Mouse (Mus musculus) heart, embryonic 13.5 days (tissue): ENCODE measurements around the gene Cdk18. TPM values are rescaled to one million over a fixed set of nuclear protein-coding genes. Genes with fewer than 3 reads are reported as not detected.

Experiments used
- ATAC-seq: fragments of 200-750 bp; cut with Nextera tagmentation; 2 replicates; pipeline ENCODE4 v1.8.0; 2017; ENCODE audit warnings: moderate TSS enrichment; ENCODE audit not compliant: insufficient number of reproducible peaks, low FRiP score, low TSS enrichment; ENCODE audit errors: extremely low read depth
- H3K27ac ChIP-seq: fragments of 300-500 bp; sonication (generic); replicated peaks from 2 replicates; pipeline ENCODE4 v1.5.1; 2015; ENCODE audit warnings: moderate library complexity, mild to moderate bottlenecking, inconsistent platforms
- H3K27me3 ChIP-seq: fragments of 300-500 bp; sonication (generic); replicated peaks from 2 replicates; pipeline ENCODE4 v1.6.1; 2015; ENCODE audit warnings: mild to moderate bottlenecking, inconsistent platforms
- H3K36me3 ChIP-seq: fragments of 300-500 bp; sonication (generic); 2 replicates; pipeline ENCODE4 v1.6.1; 2015; ENCODE audit warnings: mild to moderate bottlenecking, inconsistent platforms
- H3K4me1 ChIP-seq: fragments of 300-500 bp; sonication (generic); 2 replicates; pipeline ENCODE4 v1.6.1; 2015; ENCODE audit warnings: inconsistent platforms
- H3K4me2 ChIP-seq: fragments of 300-500 bp; sonication (generic); 2 replicates; pipeline ENCODE4 v1.6.1; 2015; ENCODE audit warnings: inconsistent platforms, mild to moderate bottlenecking, moderate library complexity
- H3K4me3 ChIP-seq: fragments of 300-500 bp; sonication (generic); 2 replicates; pipeline ENCODE4 v1.5.1; 2015; ENCODE audit warnings: moderate library complexity, mild to moderate bottlenecking, inconsistent platforms
- H3K9ac ChIP-seq: fragments of 300-500 bp; sonication (generic); 2 replicates; pipeline ENCODE4 v1.6.1; 2015; ENCODE audit warnings: inconsistent platforms, mild to moderate bottlenecking, moderate library complexity
- H3K9me3 ChIP-seq: fragments of 300-500 bp; sonication (generic); 2 replicates; pipeline ENCODE4 v1.6.1; 2016; ENCODE audit warnings: inconsistent platforms
- WGBS: fragments of 180-500 bp; shearing (Covaris S2); methylation state at CpG from one replicate; pipeline ENCODE4 v1.1.7; 2015; ENCODE audit warnings: mixed read lengths; 5-methylcytosine and 5-hydroxymethylcytosine counted together
- polyA plus RNA-seq: library from polyadenylated mRNA; unstranded; fragments of >200 nt; fragmentation: Nextera tagmentation; extraction: Ambion mirVana; gene quantifications from 2 replicates; pipeline ENCODE4 v1.2.1, GENCODE M21; 2015

Gene Cdk18
- polyA plus RNA-seq, 1 experiment from 2014 or later, result 2.4 TPM

DNA sequence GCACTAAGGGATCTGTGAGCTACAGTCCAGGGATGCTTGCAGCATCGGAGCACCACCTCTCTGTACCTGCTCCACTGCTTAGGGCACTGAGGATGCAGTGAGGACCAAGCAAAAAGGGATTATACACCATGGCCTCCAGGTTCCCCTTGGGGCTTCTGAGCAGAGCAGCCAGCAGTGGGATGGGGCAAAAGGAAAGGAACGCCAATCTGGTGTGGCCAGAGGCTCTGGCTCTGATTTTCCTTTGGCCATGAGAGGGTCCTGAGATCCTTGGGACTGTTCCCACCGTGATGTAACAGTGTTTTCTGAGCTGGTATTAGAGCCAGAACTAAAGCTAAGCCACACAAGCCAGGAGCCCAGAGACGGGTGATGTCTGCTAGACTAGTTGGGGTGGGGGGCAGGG lies 20.2 kb upstream of the Cdk18 start:
- H3K4me2 ChIP-seq, result no peak overlapping the region
- peaks cover 59% of the 10 kb centered on the region for H3K27me3 ChIP-seq
- H3K4me3 ChIP-seq, result no peak overlapping the region
- ATAC-seq, result no peak
- no peaks in the 10 kb centered on the region for H3K36me3 ChIP-seq
- 66% methylated on average over 4 of the region's 4 CpGs for WGBS
- H3K9me3 ChIP-seq, result no peaks in the 10 kb centered on the region
- H3K4me1 ChIP-seq, result peaks cover 10% of the 10 kb centered on the region; the same call in 1 of the 2 replicates
- H3K27ac ChIP-seq, result no peak overlapping the region
- H3K9ac ChIP-seq, result no peak overlapping the region

DNA sequence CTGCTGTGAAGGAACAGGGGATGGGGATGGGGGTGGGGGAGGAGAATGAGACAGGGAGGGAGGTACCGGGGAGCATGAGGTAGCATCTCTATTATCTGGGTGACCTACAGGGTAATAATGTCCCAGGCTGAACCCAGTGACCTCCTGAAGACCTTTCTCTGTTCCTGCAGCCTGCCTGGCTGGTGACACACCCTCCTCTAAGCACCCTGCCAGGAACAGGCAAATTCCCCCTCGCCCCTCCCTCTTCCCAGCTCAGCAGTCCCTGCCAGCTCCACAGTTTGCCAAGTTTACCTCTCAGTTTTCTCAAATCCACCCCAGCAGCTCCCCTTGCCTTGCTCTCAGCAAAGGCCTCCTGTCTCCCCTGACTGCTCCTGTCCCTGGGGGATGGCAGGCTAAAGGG lies 19.3 kb upstream of the Cdk18 start:
- 42% methylated on average over 2 of the region's 2 CpGs for WGBS
- Histone ChIP-seq H3K36me3 (no peaks in the 10 kb centered on the region), H3K4me2 (no peak overlapping the region), H3K27me3 (peaks cover 50% of the 10 kb centered on the region), H3K4me3 (no peak overlapping the region), H3K4me1 (peaks cover 13% of the 10 kb centered on the region), H3K9me3 (no peaks in the 10 kb centered on the region), H3K9ac (no peak overlapping the region), H3K27ac (no peak overlapping the region)
- ATAC-seq, result no peak

DNA sequence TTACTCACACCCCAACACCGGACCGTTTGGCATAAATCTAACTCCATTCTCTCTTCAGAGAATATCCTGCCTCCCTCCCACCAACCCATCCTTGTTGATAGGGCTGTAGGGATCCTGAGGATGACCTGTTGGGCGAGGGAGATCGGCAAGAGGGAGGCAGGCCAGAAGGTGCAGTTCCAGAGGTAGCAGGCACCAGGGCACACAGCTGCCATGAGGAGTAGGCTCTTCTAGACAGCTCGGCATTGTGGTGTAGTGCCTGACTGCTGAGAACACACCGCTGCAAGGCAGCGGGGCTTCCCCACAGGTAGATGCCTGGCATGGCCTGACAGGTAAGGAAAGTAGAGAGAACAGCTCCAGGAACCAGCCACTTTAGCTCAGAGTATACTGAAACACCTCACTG lies 18.3 kb upstream of the Cdk18 start:
- Histone ChIP-seq H3K4me1 (peaks cover 19% of the 10 kb centered on the region), H3K27ac (no peak overlapping the region), H3K4me3 (no peak overlapping the region), H3K9ac (no peak overlapping the region), H3K9me3 (no peaks in the 10 kb centered on the region), H3K36me3 (no peaks in the 10 kb centered on the region), H3K27me3 (peaks cover 42% of the 10 kb centered on the region), H3K4me2 (peak overlapping the region; percentile 53)
- 24% methylated on average over 7 of the region's 7 CpGs for WGBS
- ATAC-seq, result no peak

DNA sequence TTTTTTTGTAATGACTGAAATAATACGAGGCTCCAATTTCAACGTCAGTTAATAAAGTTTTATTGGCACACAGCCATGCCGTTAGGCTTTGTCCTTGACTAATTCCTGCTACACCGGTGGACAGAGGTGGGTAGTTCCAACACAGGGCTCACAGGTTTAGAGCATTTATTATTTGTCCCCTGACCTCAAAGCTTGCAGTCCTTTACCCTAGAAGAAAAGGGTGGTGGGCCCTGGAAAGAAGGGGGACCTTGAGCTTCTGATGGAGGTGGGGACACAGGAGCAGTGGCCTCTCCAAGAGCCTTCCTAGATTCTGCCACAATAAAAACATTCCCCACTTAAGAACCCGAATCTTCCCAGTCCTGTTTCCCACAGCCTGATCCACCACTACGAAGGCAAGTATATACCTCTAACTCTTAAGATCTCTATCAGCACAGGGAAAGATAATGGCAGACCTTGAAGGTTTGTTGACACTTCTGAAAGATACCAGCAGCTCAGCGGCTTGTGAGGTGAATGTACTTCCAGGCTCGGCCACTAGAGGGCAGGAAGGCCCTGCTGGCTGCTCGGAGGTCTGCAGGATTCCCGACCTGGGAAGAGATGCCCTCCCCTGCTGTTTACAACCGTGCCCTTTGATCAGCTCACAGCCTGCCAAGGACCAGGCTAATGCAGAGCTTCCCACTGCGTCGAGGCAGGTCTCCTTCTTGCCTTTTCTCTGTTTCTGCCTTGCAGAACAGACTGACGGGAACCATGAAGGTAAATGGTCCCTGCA lies 17.7 kb upstream of the Cdk18 start:
- WGBS, result 18% methylated on average over 14 of the region's 14 CpGs
- ATAC-seq, result no peak
- Histone ChIP-seq H3K36me3 (no peaks in the 10 kb centered on the region), H3K27ac (no peak overlapping the region), H3K4me2 (peak overlapping the region; percentile 53), H3K4me3 (no peak overlapping the region), H3K9ac (no peak overlapping the region), H3K4me1 (peaks cover 24% of the 10 kb centered on the region), H3K27me3 (peaks cover 42% of the 10 kb centered on the region), H3K9me3 (no peaks in the 10 kb centered on the region)

DNA sequence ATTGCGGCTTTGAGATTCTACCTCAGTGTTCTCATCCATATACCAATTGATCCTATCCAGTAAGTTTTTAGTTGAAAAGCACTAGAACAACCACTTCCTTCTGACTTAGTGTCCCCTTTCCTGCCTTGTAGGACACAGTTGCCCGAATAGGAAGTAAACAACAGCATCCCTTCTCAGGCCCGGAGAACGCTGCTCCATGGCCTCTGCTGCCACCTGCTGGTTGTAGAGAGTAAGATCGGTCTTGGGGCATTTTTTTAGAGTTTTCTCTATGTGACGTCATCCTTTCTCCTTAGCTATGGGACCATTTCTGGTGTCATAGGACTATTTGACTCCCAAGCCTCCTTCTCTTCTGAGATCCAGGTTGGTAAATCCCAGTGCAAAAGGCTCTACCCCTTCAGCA lies 16.3 kb upstream of the Cdk18 start:
- Histone ChIP-seq H3K36me3 (no peaks in the 10 kb centered on the region), H3K27me3 (peaks cover 33% of the 10 kb centered on the region), H3K9ac (no peak overlapping the region), H3K4me3 (no peak overlapping the region), H3K27ac (no peak overlapping the region), H3K4me1 (peaks cover 39% of the 10 kb centered on the region), H3K4me2 (0 out of 2 replicates have a peak overlapping the region, but pooled peaks have one; percentile 10), H3K9me3 (no peaks in the 10 kb centered on the region)
- ATAC-seq, result no peak
- 14% methylated on average over 6 of the region's 6 CpGs for WGBS

DNA sequence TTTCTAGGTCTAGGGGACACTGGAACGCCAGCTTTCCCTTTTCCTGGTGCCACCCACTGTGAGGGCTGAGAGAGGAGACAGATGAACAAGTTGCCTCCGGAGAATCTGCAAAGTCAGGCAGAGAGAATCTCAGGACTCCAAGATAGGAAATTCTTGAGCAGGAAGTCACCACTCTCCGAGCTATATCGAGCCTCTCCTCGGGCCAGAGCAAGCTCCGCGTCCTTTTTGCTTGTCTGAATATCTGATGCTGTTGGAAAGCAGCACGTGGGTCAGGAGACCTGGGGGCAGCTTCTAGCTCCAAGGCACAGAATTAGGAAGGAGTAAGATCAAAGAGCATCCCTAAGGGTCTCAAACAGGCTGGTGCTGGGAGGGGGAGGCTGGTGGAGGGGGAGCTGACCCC lies 14.2 kb upstream of the Cdk18 start:
- peaks cover 13% of the 10 kb centered on the region for H3K27me3 ChIP-seq
- 0 out of 2 replicates have a peak overlapping the region, but pooled peaks have one; percentile 2 for H3K27ac ChIP-seq
- ATAC-seq, result no peak
- 0 out of 2 replicates have a peak overlapping the region, but pooled peaks have one; percentile 7 for H3K4me2 ChIP-seq
- H3K4me1 ChIP-seq, result peaks cover 48% of the 10 kb centered on the region
- peak overlapping the region; percentile 55 for H3K9ac ChIP-seq
- no peaks in the 10 kb centered on the region for H3K9me3 ChIP-seq
- H3K36me3 ChIP-seq, result no peaks in the 10 kb centered on the region
- WGBS, result 4% methylated on average over 8 of the region's 8 CpGs
- no peak overlapping the region for H3K4me3 ChIP-seq

DNA sequence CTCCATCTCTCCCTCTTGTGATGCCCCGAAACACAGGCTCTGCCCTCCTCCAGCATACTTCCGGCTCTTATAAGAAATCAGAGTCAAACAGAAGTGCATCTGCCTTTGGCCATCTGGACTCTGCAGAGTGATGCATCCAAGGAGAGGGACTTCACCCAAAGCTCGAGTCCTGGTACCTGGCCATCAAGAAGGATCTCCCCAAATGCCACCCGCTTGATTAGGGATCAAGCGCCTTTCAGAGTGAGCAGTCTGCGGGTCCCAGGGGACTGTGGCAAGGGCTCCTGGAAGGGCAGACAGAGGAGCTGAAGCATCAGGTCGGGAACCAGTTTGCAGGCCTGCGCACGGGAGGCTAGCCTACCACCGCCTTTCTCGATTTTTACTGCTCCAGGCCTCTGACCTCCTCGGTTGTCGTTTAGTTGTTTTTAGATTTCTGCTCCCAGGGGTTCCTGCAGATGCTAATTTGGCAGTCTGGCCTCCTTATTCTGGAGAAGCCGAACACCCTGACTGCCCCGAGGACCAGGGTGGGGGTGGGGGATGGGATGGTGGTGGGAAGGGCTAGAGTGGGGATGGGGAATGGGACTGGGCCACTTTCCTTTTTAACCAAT lies 13.7 kb upstream of the Cdk18 start:
- Histone ChIP-seq H3K27ac (no peak overlapping the region), H3K4me2 (no peak overlapping the region), H3K36me3 (no peaks in the 10 kb centered on the region), H3K4me3 (no peak overlapping the region), H3K27me3 (peaks cover 8% of the 10 kb centered on the region), H3K4me1 (peaks cover 47% of the 10 kb centered on the region), H3K9ac (no peak overlapping the region), H3K9me3 (no peaks in the 10 kb centered on the region)
- 55% methylated on average over 15 of the region's 15 CpGs for WGBS
- no peak for ATAC-seq

DNA sequence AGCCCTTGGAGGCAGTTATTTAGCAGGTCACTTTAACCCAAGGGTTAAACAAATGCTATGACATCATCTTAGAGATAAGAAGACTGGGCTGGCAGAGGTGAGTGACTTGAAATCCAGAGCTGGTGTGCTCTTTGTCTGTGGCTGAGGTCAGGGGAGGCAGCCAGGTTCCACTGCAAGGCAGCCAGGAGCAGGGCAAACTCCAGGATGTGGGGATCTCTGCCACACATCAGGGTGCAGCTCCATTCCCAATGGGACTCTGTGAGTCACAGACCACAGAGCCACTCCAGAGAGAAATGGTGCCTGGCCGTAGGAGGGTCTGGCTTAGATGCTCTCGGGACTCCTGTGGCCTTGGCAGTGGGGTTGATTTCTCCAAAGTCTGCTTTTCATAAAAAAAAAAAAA lies 12.4 kb upstream of the Cdk18 start:
- peak overlapping the region; percentile 12; the same call in 1 of the 2 replicates for H3K9ac ChIP-seq
- no peak overlapping the region for H3K4me3 ChIP-seq
- H3K9me3 ChIP-seq, result no peaks in the 10 kb centered on the region
- H3K27me3 ChIP-seq, result no peaks in the 10 kb centered on the region
- peaks cover 42% of the 10 kb centered on the region for H3K4me1 ChIP-seq
- 0 out of 2 replicates have a peak overlapping the region, but pooled peaks have one; percentile 7 for H3K4me2 ChIP-seq
- no peaks in the 10 kb centered on the region for H3K36me3 ChIP-seq
- 60% methylated on average over 2 of the region's 2 CpGs for WGBS
- H3K27ac ChIP-seq, result 0 out of 2 replicates have a peak overlapping the region, but pooled peaks have one; percentile 20
- ATAC-seq, result 0 out of 2 replicates have a peak, but pooled peaks have one; percentile 16

DNA sequence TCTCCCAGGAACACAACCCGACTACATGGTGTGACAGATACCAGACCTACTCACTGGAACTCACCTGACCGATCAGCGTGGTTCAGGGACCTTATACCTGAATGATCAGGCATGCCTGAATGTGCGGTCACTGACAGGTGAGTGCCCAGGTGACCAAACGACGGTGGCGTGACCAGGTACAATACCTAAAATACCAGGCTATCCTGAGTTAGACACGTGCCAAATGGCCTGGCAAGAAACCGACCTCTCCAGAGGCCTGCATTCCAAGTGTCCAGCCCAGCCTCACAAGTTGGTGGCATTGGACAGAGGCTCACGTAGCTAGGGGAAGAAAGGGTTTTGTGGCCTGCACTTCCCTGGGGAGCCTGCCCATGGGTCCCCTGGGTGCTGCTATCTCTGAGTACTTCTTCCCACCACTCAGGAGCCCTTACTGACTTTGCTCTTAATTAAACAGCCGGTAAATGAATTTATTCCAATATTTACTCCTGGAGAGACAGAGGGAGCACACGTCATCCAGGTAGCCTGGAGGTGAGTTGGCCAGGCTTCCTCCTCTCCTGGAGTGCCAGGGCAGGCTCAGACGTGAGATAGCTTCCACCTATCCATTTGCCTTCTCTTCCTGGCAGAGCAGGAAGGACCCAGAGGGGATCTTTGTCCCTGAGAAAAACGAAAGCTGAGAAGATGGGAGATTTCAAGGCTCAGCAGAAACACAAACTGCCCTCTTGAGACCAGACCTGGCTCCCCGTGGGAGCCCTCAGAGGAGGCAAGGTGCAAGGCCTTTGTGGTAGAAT lies 11.5 kb upstream of the Cdk18 start:
- 62% methylated on average over 15 of the region's 15 CpGs for WGBS
- peaks cover 42% of the 10 kb centered on the region for H3K4me1 ChIP-seq

DNA sequence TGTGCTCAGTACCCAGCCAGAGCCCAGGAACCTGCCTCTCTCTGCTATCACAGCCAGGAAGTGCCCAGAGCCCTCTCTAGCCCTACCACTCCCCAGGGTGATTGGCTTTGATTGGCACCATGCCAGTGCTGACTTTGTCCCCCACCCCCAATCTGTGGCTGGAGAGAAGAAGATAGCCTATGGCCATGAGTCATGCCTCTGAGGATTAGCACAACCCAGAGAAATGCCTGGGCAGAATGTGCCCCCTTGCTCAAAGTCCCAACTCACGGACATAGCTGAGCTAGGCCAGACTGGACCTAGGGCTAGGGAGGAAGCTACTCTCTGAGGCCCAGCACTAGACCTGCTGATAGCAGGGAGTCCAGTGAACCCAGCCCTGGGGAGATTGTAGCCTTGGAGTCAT lies 10.7 kb upstream of the Cdk18 start:
- H3K4me2 ChIP-seq, result no peak overlapping the region
- H3K9ac ChIP-seq, result 0 out of 2 replicates have a peak overlapping the region, but pooled peaks have one; percentile 3
- no peak overlapping the region for H3K4me3 ChIP-seq

More for the DNA sequence above, 11.5 kb upstream of the Cdk18 start:
- no peak for ATAC-seq
- H3K9ac ChIP-seq, result peak overlapping the region; percentile 12; the same call in 1 of the 2 replicates
- H3K9me3 ChIP-seq, result no peaks in the 10 kb centered on the region
- no peaks in the 10 kb centered on the region for H3K36me3 ChIP-seq
- no peak overlapping the region for H3K27ac ChIP-seq
- H3K4me2 ChIP-seq, result 0 out of 2 replicates have a peak overlapping the region, but pooled peaks have one; percentile 7
- no peaks in the 10 kb centered on the region; the same call in 1 of the 2 replicates for H3K27me3 ChIP-seq
- H3K4me3 ChIP-seq, result no peak overlapping the region

DNA sequence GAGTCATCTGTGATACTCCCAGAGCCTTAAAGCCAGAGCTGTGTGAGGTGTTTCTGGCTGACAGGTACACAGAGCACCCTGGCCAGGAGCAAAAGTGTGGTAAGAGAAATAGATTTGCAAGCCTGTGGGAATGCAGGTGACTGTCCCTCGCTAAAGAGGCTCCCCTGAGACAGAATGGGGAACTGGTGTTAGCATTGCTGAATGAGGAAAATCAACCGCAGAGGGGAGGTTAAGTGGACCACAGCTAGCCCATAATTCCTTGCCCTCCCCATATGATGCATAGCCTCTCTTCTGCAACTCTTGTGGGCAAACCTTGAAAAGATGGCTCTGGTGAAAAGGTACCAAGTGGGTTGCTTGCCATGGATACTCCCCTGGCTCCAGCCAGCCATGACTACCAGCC lies 9.9 kb upstream of the Cdk18 start:
- no peak overlapping the region for H3K4me2 ChIP-seq
- no peaks in the 10 kb centered on the region for H3K36me3 ChIP-seq
- peak overlapping the region; percentile 55; the same call in 1 of the 2 replicates for H3K27ac ChIP-seq
- H3K9ac ChIP-seq, result no peak overlapping the region
- no peak overlapping the region for H3K4me3 ChIP-seq
- no peak for ATAC-seq
- H3K9me3 ChIP-seq, result no peaks in the 10 kb centered on the region
- WGBS, result 76% methylated on average over 2 of the region's 2 CpGs
- peaks cover 42% of the 10 kb centered on the region for H3K4me1 ChIP-seq
- H3K27me3 ChIP-seq, result no peaks in the 10 kb centered on the region; the same call in 1 of the 2 replicates

More for the DNA sequence above, 10.7 kb upstream of the Cdk18 start:
- no peaks in the 10 kb centered on the region for H3K36me3 ChIP-seq
- peak overlapping the region; percentile 55; the same call in 1 of the 2 replicates for H3K27ac ChIP-seq
- H3K4me1 ChIP-seq, result peaks cover 42% of the 10 kb centered on the region
- H3K27me3 ChIP-seq, result no peaks in the 10 kb centered on the region; the same call in 1 of the 2 replicates
- WGBS, result 4% methylated on average over 1 of the region's 1 CpGs
- H3K9me3 ChIP-seq, result no peaks in the 10 kb centered on the region
- no peak for ATAC-seq
